ENCODE assay signal across 8 mouse cellular contexts in the genomic region with DNA sequence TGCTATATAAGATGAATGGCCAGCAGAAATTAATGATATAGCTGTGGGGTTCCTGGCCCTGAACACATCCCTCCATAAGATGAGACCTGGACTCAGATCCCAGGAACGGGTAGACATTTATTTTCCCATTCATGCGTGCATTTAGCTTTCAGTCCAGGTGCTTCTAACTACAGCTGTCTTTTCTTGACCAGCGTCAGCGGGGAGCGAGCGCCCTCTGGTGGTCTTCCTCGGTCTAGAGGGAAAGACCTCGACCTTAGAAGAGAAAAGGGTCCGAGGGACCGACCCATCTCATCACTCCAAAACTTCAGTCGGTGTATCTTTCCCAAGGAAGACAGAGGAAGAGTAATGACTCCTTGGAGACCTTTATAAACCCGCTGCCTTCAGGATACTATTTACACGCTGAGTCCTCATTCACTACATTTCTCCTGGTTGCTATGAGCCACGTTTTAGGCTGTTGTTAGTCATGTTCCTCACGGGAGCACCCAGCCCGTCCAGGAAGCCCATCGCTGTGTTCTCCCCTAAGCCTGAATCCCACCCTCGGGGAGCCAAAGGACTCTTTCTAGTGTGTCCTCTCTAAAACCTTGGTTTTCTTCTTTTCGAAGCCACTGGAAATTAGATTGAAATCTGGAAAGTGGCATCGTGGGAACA. TPM values are rescaled to one million over a fixed set of nuclear protein-coding genes. Genes with fewer than 3 reads are reported as not detected.
A peak's percentile ranks its signal among the peaks of the same experiment; 100 is the strongest.
DNase-seq lines count a peak whose midpoint lies in the region; ATAC-seq lines count a peak whose summit lies in the region.

No protein-coding gene starts in this region.

- H3K9me3 ChIP-seq in hindbrain, embryonic 14.5 days (ENCODE audit: control insufficient read depth, low read length) = no peaks in the 10 kb centered on the region

- no peak overlapping the region for H3K9ac ChIP-seq in hindbrain, embryonic 14.5 days

- no peaks in the 10 kb centered on the region for H3K27me3 ChIP-seq in hindbrain, embryonic 14.5 days (ENCODE audit: control insufficient read depth, insufficient read depth, low read length)

- peak overlapping the region; percentile 38 for H3K4me2 ChIP-seq in hindbrain, embryonic 14.5 days (replicated peaks)

- ATAC-seq in hindbrain, embryonic 14.5 days (ENCODE audit: low FRiP score) = peak; percentile 37; the same call in 1 of the 2 replicates
- ATAC-seq in megakaryocyte, adult 5-6 weeks (ENCODE audit: poor library complexity, severe bottlenecking) = peak; percentile 87

- DNase-seq in R1 (ENCODE audit: low read depth, low spot score) = peak; percentile 82
- peak; percentile 81 to 89 for DNase-seq in cerebellum, postnatal 25 days
- DNase-seq in frontal cortex, postnatal 25 days (ENCODE audit: low spot score in 2 of 2) = peak; percentile 72 to 74
- peak; percentile 89 for DNase-seq in hindbrain, embryonic 14.5 days (ENCODE audit: low spot score)
- DNase-seq in layer of hippocampus, postnatal 36 days = peak; percentile 65 to 73
- DNase-seq in right cerebral cortex, adult 18-20 months = peak; percentile 52
- DNase-seq in urinary bladder, postnatal 10 days (ENCODE audit: low spot score) = peak; percentile 44

- WGBS in hindbrain, embryonic 14.5 days = 19% methylated on average over 20 of the region's 20 CpGs

- no peak overlapping the region for H3K4me3 ChIP-seq in hindbrain, embryonic 14.5 days (replicated peaks; ENCODE audit: low read length)

- no peak overlapping the region for H3K27ac ChIP-seq in hindbrain, embryonic 14.5 days

- no peaks in the 10 kb centered on the region for H3K4me1 ChIP-seq in hindbrain, embryonic 14.5 days (replicated peaks; ENCODE audit: control insufficient read depth, insufficient read depth, low read length)

- H3K36me3 ChIP-seq in hindbrain, embryonic 14.5 days (replicated peaks; ENCODE audit: control insufficient read depth, insufficient read depth) = no peaks in the 10 kb centered on the region

RNA-seq across cellular contexts. Expression of a gene that starts 12.9 kb away (rescaled TPM):
- polyA plus RNA-seq in hindbrain, embryonic 14.5 days (2014; fragmentation: Nextera tagmentation; extraction: Ambion mirVana) = 12.4 and 12.5 TPM in 2 replicates
- total RNA-seq in layer of hippocampus, postnatal 36 days (2021) = 1 to 10 TPM; 4.4 to 5.0 TPM
- 12.7 and 13.5 TPM in 2 replicates for total RNA-seq in megakaryocyte, adult 5-6 weeks (2015)
- 17.3 and 21.2 TPM in 2 replicates for total RNA-seq in megakaryocyte, adult 5-6 weeks (2017)

RNA-seq across cellular contexts. Expression of a gene that starts 13.1 kb away (rescaled TPM):
- polyA plus RNA-seq in hindbrain, embryonic 14.5 days (2014; fragmentation: Nextera tagmentation; extraction: Ambion mirVana) = 0.97 and 1.3 TPM in 2 replicates
- total RNA-seq in layer of hippocampus, postnatal 36 days (2021) = not detected
- total RNA-seq in megakaryocyte, adult 5-6 weeks (2015) = 1,595 and 1,972 TPM in 2 replicates
- total RNA-seq in megakaryocyte, adult 5-6 weeks (2017) = 1,104 and 1,348 TPM in 2 replicates

RNA-seq across cellular contexts. Expression of a gene that starts 30.0 kb away (rescaled TPM):
- polyA plus RNA-seq in hindbrain, embryonic 14.5 days (2014; fragmentation: Nextera tagmentation; extraction: Ambion mirVana) = 64.2 and 64.3 TPM in 2 replicates
- 10 to 100 TPM in 1 of 2 experiments, 1 to 10 TPM in 1; 8.3 to 10.1 TPM for total RNA-seq in layer of hippocampus, postnatal 36 days (2021)
- total RNA-seq in megakaryocyte, adult 5-6 weeks (2015) = 12.2 and 20.4 TPM in 2 replicates
- total RNA-seq in megakaryocyte, adult 5-6 weeks (2017) = 6.8 and 16.1 TPM in 2 replicates

RNA-seq across cellular contexts. Expression of a gene that starts 50.4 kb away (rescaled TPM):
- polyA plus RNA-seq in hindbrain, embryonic 14.5 days (2014; fragmentation: Nextera tagmentation; extraction: Ambion mirVana) = 0.33 TPM in 1 of 2 replicates, not detected in the other
- total RNA-seq in layer of hippocampus, postnatal 36 days (2021) = 10 to 100 TPM; 60.4 to 73.2 TPM
- not detected in 2 replicates for total RNA-seq in megakaryocyte, adult 5-6 weeks (2015)
- not detected in 2 replicates for total RNA-seq in megakaryocyte, adult 5-6 weeks (2017)

Comparison
In these comparisons a context has a peak if more than half of its experiments do, and no peak if none do; other contexts are left out.
1. RNA of a gene that starts 13.1 kb away (total RNA-seq): 1,104 to 1,972 TPM in megakaryocyte, adult 5-6 weeks; not detected in layer of hippocampus, postnatal 36 days; every median in the first group is over 1,000 times any median in the second.
2. Peak in every context shown above with its lines, with median percentiles within 50 percentile points of each other: DNase-seq.